Mouse (Mus musculus): ENCODE results near the gene Cog2.

The Cog2 gene

DNA sequence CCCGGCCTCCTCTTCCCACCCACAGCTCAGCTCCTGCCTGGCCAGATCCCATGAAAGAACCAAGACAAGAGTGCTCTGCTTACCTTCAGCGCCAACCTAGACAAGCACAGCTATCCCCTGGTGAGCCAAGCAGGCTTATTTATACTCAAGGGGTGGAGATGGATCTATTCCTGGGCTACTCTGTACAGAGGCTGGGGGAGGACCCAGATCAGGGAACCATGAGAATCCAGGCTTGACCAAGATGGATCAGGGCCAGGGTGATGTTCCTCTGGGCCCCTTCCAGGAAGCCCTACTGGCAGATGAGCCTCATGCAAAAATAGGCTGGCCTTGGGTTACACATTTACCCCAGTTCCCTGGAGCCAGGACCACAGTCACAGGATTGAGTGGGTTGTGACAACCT is 49.0 kb downstream of the Cog2 start, which contains the start of gene Agt:
TSS of gene Agt (minus strand) at position 114 of the 400 bp plus-strand sequence.
- no peak for DNase-seq (ENCODE audit: low spot score in 2 of 2)

DNA sequence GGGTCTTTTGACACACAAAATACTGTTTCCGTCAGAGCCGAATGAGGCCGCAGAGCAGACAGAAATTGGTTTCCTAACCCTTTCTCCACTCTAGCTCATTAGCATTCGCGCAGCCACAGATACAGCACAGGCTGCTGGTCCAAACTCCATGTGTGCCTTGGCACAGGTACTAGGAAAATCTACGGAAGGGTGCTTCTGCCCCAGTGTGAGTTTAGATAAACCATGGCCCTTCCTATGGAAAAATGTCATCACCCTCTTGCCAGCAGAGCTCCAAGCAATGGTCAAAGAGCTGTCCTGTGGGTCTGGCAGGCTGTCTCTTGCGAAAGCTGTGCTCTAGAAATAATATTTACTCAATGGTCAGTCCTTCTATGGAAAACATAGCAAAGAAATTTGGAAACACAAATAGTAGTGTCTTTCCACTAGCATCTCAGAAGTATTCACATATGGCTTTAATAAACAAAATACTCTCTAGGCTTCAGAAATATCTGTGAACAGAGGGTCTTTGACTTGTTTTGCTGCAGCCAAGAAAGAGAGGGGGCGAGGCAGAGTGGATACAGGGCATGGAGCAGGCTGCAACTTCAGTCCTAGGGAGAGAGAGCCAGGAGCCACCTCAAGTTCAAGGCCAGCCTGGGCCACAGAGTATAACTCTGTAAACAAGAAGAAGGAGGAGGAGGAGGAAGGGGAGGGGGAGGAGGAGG is 51.3 kb downstream of the Cog2 start:
- no peak for DNase-seq (ENCODE audit: low spot score in 2 of 2)

DNA sequence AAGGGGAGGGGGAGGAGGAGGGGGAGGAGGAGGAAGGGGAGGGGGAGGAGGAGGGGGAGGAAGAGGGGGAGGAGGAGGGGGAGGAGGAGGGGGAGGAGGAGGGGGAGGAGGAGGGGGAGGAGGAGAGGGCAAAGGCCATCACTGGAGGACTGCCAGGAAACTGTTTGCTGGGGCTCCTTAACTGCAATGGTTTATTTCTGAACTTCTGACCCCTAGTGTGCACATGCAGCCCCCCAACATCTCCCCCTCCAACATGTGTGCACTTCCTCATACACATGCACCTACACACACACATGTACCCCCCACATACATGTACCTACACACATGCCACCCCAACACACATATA is 51.8 kb downstream of the Cog2 start:
- DNase-seq (ENCODE audit: low spot score in 2 of 2) = no peak

DNA sequence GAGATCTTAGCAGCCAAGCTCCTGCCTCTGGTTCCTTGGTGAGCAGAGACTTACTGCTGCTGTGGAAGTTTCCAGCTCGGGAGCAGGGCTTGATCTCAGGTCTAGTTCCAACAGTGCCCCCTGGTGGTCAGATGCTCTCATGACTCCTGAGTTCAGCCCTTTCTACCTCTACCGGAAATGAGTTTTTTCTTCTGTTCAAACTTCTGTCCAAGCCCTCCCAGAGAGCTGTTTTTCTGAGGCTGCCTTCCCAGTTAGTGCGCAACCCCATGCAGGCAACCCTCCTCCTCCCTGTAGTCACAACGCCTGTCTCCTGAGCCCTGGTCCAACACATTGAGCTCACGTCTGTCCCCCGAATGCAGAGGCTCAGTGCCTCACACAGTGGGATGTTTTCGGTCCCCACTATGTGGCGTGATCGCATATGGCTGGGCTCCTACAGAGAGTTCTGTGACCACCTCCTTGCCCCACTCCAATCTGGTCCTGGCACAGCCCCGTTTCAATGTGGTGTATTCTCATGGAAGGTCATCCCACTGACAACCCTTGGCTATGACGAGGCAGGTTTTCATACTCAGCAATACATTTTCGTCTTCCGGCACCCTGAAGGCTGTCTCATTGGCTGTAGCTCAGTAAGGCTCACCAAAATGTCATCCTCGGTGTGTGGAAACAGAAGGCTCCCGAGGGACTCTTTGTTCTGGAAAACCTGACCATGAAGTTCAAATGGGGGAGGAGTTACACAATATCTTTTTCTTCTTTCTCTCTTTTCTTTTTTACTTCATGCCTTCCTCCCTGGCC is 53.2 kb downstream of the Cog2 start:
- DNase-seq (ENCODE audit: low spot score in 2 of 2) = peak; percentile 78 to 95

DNA sequence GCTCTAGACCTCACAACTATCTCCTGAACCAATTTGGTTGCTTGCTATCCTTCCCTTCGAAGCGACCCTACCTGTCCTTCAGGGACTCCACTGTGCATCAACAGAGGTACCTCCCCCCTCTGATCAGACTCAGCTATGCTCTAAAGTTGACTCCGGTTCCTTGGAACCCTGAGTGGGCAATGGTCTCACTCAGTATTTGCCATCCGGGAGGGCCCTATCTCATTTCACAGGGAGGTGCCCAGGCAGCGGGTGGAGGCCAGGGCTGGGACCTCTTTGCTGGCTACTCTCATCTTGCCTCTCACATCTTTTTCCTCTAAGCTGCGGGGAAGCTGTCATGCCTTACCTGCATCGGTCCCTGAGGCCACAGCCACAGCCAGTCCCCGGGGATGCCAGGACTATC is 55.2 kb downstream of the Cog2 start, which contains the start of gene Capn9:
TSS of gene Capn9 (plus strand) at position 301 of the 400 bp plus-strand sequence.
- DNase-seq (ENCODE audit: low spot score in 2 of 2) = no peak

DNA sequence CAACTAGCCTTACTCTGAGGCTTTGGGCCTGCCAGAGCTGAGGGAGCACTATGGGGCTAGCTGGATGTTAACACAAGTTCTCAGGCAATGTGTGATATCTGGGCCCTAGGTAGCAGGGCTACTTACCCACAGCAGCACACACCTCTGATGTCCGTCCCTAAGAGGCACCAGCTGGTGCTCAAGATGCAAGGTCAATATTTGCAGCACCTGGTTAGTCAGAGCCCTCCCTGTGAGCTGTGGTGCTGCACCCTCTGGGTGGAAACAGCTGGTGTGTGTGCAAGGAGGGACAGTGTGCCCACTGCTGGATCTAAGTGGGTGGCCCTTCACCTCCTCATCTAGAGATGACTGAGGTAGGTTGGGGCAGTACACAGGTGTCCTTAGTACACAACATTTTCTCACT is 56.2 kb downstream of the Cog2 start:
- DNase-seq (ENCODE audit: low spot score in 2 of 2) = no peak

DNA sequence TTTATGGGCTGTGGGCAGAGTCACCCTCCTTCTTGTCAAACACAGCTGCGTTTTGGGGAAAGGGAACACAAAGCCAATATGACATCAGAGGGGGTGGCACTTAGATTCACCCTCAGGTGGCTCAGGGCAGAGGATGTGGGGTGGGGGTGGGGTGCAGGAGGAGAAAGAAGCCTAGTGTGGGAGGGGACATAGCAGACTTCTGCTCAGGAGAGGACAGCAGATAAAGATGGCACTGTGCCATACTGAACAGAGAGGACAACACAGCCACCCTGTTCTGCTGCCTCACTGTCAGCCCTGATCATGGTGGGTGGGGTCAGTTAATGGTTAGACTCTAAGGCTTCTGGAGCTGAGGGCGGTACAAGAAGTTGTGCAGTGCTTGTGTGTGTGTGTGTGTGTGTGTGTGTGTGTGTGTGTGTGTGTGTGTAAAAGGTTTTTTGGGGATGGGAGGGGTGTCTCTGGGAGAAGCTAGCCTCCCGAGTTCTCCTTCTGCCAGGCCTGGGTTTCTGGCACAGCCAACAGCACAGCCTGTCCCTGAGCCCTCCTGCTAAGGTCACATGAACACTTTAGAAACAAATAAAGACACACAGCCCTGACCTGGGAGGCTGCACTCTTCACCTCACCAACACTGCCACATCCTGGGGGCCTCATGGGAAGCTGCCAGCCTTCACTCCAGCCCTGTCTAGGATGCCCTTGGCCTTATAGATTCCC is 65.3 kb downstream of the Cog2 start:
- peak; percentile 22 to 37 for DNase-seq (ENCODE audit: low spot score in 2 of 2)

DNA sequence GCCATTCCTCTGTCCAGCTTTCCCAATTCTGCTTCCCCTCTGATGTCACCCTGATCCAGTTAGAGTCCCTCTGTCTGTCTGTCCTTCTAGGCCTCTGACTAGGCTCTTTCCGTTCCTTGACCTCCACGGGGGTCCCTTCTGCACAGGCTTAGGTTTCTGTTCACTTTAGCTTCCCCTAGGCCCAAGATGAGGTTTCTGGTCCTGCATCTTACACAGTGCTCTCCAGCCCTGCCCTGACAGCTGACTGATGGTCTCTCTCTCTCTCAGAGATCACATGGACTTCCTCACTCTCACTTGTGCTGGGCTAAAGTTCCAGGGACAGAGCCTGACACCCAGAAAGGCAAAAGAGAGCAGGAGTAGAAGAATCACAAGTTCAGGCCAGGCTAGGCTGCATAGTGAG is 66.0 kb downstream of the Cog2 start:
- no peak for DNase-seq (ENCODE audit: low spot score in 2 of 2)

DNA sequence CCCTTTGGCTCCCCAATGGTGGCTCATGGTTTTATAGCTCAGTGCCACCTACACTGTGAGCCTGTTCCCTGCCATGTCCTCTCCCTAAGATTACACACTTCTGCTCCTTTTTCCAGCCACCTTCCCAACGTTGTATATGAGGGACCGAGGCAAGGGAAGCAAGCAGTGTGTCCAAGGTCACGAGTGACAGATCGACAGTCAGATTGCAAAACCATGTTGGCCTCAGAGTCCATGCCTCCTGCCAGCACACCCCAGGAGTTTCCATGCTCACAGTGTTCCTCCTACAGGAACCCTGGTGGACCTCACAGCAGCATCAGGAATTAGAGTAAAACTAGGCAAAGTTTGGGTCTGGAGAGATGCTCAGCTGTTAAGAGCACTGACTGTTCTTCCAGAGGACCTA is 68.8 kb downstream of the Cog2 start:
- DNase-seq (ENCODE audit: low spot score in 2 of 2) = no peak

All from thymus, postnatal 10 days (tissue).